Mouse (Mus musculus): ENCODE measurements around the gene Tcf20. TPM values are rescaled to one million over a fixed set of nuclear protein-coding genes. Genes with fewer than 3 reads are reported as not detected.

Gene Tcf20
- total and polyA plus RNA-seq, 3 experiments, result 27.0 to 47.2 (median 29.0) TPM

DNA sequence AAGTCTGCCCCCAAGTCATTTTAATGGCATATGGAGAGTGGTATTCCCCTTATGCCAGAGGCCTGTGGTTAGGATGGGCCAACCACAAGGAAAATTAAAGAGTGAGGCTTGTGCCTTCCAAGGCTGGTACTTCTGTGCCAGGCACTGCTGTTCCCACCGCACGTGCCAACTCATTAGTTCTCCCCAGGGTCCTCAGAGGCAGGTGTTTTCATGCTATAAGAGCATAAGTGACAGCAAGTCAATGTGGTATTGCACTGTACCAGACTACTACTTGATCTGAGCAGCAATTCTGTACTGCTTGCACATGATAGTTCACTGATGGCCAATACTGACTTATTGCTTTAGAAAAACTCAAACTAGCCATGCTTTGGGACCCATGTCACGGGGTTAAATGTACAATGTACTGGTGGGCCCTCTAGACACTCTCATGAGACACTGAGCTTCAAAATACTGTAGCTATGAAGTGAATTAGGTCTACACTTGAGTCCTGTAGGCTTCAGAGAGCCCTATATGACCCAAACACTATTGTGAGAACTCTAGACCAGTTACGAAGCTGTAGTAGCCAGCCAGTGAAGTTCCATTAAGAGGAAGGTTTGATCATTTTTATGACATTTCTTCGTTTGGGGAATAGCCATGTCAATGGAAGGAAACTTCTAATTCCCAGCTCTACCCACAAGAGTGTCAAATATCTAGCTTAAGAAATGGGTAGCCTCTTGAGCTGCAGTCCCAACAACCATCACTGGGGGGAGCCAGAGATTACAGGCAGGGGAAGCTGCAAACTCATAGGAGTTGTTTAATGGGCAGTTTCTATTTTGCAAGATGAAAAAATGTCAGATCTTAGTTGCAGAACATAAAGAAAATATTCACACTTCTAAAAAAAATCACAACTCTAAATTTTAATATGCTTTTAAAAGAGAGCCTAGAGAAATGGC is 182.7 kb downstream of the Tcf20 start (continued):
- TF ChIP-seq KAT2A (IDR thresholded peaks at IDR 0.05; ENCODE audit: insufficient replicate concordance, low read length), result no peak
- no peak for TF ChIP-seq MAFK (IDR thresholded peaks at IDR 0.05; ENCODE audit: insufficient replicate concordance, low read length)
- no peak for TF ChIP-seq TBP (conservative IDR thresholded peaks at IDR 0.05; ENCODE audit: low read depth, low read length)
- no peak for TF ChIP-seq USF1 (IDR thresholded peaks at IDR 0.05; ENCODE audit: low read depth, low read length)
- TF ChIP-seq JUND (conservative IDR thresholded peaks at IDR 0.05; ENCODE audit: low read depth, low read length), result no peak
- no peak for TF ChIP-seq POLR2A (IDR thresholded peaks at IDR 0.05; ENCODE audit: low read depth, low read length)
- no peak for TF ChIP-seq NELFE (IDR thresholded peaks at IDR 0.05; ENCODE audit: low read depth, low read length)
- no peak for TF ChIP-seq ZKSCAN1 (IDR thresholded peaks at IDR 0.05; ENCODE audit: borderline replicate concordance, low read depth, low read length)
- peak; percentile 85 for TF ChIP-seq SMC3 (IDR thresholded peaks at IDR 0.05; ENCODE audit: low read depth, low read length)
- TF ChIP-seq E2F4 (IDR thresholded peaks at IDR 0.05; ENCODE audit: insufficient replicate concordance, low read depth, low read length), result no peak
- TF ChIP-seq ZMIZ1 (IDR thresholded peaks at IDR 0.05; ENCODE audit: low read depth, low read length), result no peak
- TF ChIP-seq ZC3H11A (IDR thresholded peaks at IDR 0.05; ENCODE audit: low read depth, low read length), result peak; percentile 48; the same call in 1 of the 2 replicates

DNA sequence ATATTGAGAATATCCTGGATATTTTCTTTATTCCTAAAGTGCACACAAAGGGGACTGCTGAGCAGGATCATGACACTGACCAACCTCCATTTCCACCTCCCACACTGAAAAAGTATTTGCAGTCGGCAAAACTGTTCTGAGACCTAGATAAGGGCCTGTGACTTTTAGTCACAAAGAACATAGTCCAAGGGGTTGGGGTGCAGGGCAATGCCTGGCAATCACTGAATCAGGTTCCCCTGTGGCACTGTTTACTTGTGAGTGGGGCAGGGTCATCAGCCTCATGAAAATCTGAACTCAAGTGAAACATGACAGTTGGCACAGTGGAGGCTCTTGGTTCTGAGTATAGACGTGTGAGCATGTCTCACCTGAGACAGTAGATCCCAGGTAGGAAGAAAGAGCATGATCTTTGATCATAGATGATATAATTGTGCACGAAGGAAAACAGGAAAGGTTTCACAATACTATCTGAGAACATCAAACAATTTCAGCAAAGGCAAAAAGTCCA is 191.7 kb downstream of the Tcf20 start:
- no peak overlapping the region for H3K4me3 ChIP-seq (replicated peaks in 1 of 3; ENCODE audit: low read depth in 2 of 3, low read length in 2 of 3, poor library complexity in 1 of 3)
- no peaks in the 10 kb centered on the region for H3K36me3 ChIP-seq (replicated peaks in 1 of 2; ENCODE audit: control insufficient read depth in 1 of 2, insufficient read depth in 1 of 2, low read length in 1 of 2)
- no peak overlapping the region for H3K27ac ChIP-seq (ENCODE audit: insufficient read depth, low read depth)
- no peak for TF ChIP-seq NELFE (IDR thresholded peaks at IDR 0.05; ENCODE audit: low read depth, low read length)
- TF ChIP-seq CTCF (conservative IDR thresholded peaks at IDR 0.05 in 1 of 2, IDR thresholded peaks at IDR 0.05 in 1 of 2; ENCODE audit: low read depth in 2 of 2, low read length in 2 of 2), result no peak
- no peak for TF ChIP-seq UBTF (IDR thresholded peaks at IDR 0.05; ENCODE audit: low read depth, low read length)
- TF ChIP-seq ELF1 (IDR thresholded peaks at IDR 0.05; ENCODE audit: low read depth, low read length), result no peak
- TF ChIP-seq RCOR1 (conservative IDR thresholded peaks at IDR 0.05; ENCODE audit: low read depth, low read length), result no peak
- TF ChIP-seq JUN (IDR thresholded peaks at IDR 0.05; ENCODE audit: insufficient read depth, low read depth, low read length), result no peak
- TF ChIP-seq POLR2A (IDR thresholded peaks at IDR 0.05; ENCODE audit: low read depth, low read length), result no peak
- no peak for TF ChIP-seq MAZ (IDR thresholded peaks at IDR 0.05; ENCODE audit: low read depth, low read length)
- no peak for TF ChIP-seq USF2 (conservative IDR thresholded peaks at IDR 0.05; ENCODE audit: low read depth, low read length)
- no peak for TF ChIP-seq TBP (conservative IDR thresholded peaks at IDR 0.05; ENCODE audit: low read depth, low read length)
- TF ChIP-seq MEF2A (IDR thresholded peaks at IDR 0.05; ENCODE audit: borderline replicate concordance, low read depth, low read length), result no peak
- no peak for TF ChIP-seq CHD2 (IDR thresholded peaks at IDR 0.05; ENCODE audit: low read length)
- no peak for TF ChIP-seq TCF12 (IDR thresholded peaks at IDR 0.05; ENCODE audit: low read depth, low read length)
- no peak for TF ChIP-seq ZMIZ1 (IDR thresholded peaks at IDR 0.05; ENCODE audit: low read depth, low read length)
- no peaks in the 10 kb centered on the region for H3K4me1 ChIP-seq (ENCODE audit: control insufficient read depth in 1 of 2, insufficient read depth in 2 of 2)
- H3K27me3 ChIP-seq (replicated peaks), result peaks cover 8% of the 10 kb centered on the region
- no peak for DNase-seq (ENCODE audit: extremely low read depth)
- no peaks in the 10 kb centered on the region for H3K79me2 ChIP-seq (replicated peaks; ENCODE audit: control insufficient read depth, extremely low read depth, insufficient read depth, poor library complexity, severe bottlenecking)
- in situ Hi-C loops (cut with MboI; ENCODE audit: low pct_ligation_motif_present, low pct_unique_long_range_greater_than_20kb, low sequenced_read_pairs) (loop anchor here (25.0 kb wide), 1 partner anchor 509 kb away; the partner anchor contains the start of gene Wbp2nl), dilution Hi-C loops (cut with MboI; ENCODE audit: extremely low pct_ligation_motif_present, extremely low pct_unique_long_range_greater_than_20kb, low sequenced_read_pairs) (no loop called here)
- H3K9ac ChIP-seq (ENCODE audit: insufficient read depth, low read depth), result no peak overlapping the region
- H3K9me3 ChIP-seq (replicated peaks; ENCODE audit: low read length), result no peaks in the 10 kb centered on the region
- no peak overlapping the region for H3K4me2 ChIP-seq (ENCODE audit: insufficient read depth, low read depth, poor library complexity, severe bottlenecking)

Measured in CH12.LX (cell line).